Mouse (Mus musculus): ENCODE results near the gene Rtn4r. TPM values are rescaled to one million over a fixed set of nuclear protein-coding genes. Genes with fewer than 3 reads are reported as not detected.

Gene Rtn4r
- polyA plus RNA-seq, 1 experiment from 2014 or later: 0.72 TPM

DNA sequence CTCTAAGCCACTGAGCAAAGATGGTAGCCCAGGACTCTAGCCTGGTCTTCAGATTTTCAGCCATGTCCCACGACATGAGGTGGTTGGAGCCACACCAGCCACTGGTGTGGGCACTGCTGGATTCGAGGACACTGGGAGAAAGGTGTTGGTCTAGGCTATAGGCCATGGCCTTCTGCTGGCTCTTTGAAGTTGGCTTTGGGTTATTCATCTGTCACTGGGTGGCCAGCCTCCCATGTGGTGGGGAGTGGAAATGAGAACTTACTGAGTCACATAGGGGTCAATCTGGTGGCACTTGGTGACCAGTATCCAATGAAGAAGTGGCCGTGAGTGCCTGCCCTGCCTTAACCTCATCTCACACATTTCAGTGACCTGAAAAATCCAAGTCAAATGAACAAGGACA, 1.2 kb upstream of the Rtn4r start:
- no peak overlapping the region for H3K9ac ChIP-seq
- no peaks in the 10 kb centered on the region for H3K9me3 ChIP-seq
- no peak overlapping the region for H3K4me2 ChIP-seq
- 72% methylated on average over 3 of the region's 3 CpGs for WGBS
- H3K4me3 ChIP-seq: no peak overlapping the region
- H3K36me3 ChIP-seq: no peaks in the 10 kb centered on the region
- H3K4me1 ChIP-seq: peaks cover 20% of the 10 kb centered on the region
- H3K27ac ChIP-seq (replicated peaks): no peak overlapping the region
- H3K27me3 ChIP-seq (replicated peaks): peaks cover 81% of the 10 kb centered on the region
- no peak for ATAC-seq (ENCODE audit: extremely low read depth, insufficient number of reproducible peaks, low FRiP score, low TSS enrichment)

DNA sequence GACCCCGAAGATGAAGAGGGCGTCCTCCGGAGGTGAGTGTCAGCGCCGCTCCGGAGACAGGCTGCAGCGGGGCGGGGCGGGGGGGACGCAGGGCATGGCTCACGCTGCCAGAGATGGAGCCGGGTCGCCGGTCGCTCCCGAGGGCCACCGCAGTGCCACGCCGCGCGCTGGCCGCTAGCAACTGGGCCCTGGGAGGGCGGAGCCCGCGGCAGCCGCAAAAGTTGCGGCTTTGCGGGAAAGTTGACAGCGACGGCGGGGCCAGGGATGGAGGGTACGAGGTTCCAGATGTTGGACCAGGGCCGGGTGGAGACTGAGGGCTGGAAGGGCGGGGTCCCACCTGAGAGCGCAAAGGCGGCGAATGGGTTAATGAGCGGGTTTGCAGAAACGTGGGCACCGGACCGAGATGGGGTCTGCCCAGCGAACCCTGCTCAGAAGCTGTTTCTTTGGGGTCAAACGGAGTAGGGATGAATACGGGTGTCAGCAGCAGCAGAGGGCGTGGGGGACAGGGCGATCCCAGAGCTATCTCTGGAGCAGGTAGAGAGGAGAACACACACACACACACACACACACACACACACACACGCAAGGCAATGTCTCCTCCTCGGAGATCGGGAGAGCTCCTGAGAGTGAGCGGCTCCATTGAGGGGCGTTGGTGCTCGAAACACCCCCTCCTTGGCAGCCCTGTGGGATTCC, 575 bp downstream of the Rtn4r start:
- no peaks in the 10 kb centered on the region for H3K9me3 ChIP-seq
- peak overlapping the region; percentile 79 for H3K9ac ChIP-seq
- WGBS: 3% methylated on average over 52 of the region's 52 CpGs
- peak overlapping the region; percentile 97 for H3K4me2 ChIP-seq
- no peak overlapping the region for H3K27ac ChIP-seq (replicated peaks)
- no peak for ATAC-seq (ENCODE audit: extremely low read depth, insufficient number of reproducible peaks, low FRiP score, low TSS enrichment)
- H3K27me3 ChIP-seq (replicated peaks): peaks cover 93% of the 10 kb centered on the region
- H3K4me3 ChIP-seq: peak overlapping the region; percentile 76
- peaks cover 23% of the 10 kb centered on the region for H3K4me1 ChIP-seq
- no peaks in the 10 kb centered on the region for H3K36me3 ChIP-seq

DNA sequence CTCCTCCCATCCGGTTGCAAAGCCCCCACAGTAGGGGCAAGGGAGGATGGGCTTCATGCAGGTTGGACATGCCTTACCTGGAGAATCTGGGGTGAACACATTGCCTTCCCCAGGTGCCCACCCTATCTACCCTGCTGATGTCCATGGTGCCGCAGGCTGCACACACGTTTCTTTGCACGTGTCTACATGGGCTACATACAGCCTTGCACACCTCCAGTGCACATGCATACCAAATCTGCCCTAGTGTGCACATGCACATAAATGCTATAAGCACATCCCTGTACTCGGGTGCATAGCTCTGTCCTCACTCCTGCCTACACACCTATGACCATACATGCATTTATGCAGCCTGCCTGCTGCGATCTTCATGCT, 1.1 kb downstream of the Rtn4r start:
- peak overlapping the region; percentile 76 for H3K4me3 ChIP-seq
- ATAC-seq (ENCODE audit: extremely low read depth, insufficient number of reproducible peaks, low FRiP score, low TSS enrichment): no peak
- H3K27ac ChIP-seq (replicated peaks): no peak overlapping the region
- H3K9me3 ChIP-seq: no peaks in the 10 kb centered on the region
- H3K4me1 ChIP-seq: peaks cover 24% of the 10 kb centered on the region
- no peak overlapping the region for H3K9ac ChIP-seq
- peak overlapping the region; percentile 97; the same call in 1 of the 2 replicates for H3K4me2 ChIP-seq
- H3K27me3 ChIP-seq (replicated peaks): peaks cover 93% of the 10 kb centered on the region
- 59% methylated on average over 6 of the region's 6 CpGs for WGBS
- H3K36me3 ChIP-seq: no peaks in the 10 kb centered on the region

DNA sequence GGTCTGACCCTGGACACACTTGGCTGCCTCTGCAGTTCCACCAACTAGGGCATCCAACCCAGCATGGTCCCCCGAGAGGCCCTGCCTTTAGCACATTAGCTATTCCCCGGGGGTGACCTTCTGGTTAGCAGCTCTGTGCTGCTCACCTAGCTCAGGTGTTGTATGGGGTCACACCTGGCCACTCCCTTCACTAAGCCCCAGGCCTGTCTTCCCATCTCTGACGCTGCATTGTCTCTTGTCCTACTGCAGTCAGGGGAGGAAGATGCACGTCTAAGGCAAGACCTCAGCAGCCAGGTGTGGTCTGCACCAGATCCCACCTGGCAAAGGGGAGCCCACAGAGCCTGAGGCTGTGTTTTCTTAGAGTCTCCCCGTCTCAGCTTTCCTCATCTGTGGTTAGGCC, 2.0 kb downstream of the Rtn4r start:
- Histone ChIP-seq H3K9ac (no peak overlapping the region), H3K4me3 (no peak overlapping the region), H3K27me3 (replicated peaks) (peaks cover 94% of the 10 kb centered on the region), H3K4me1 (peaks cover 24% of the 10 kb centered on the region), H3K36me3 (no peaks in the 10 kb centered on the region), H3K27ac (replicated peaks) (no peak overlapping the region), H3K9me3 (no peaks in the 10 kb centered on the region), H3K4me2 (no peak overlapping the region)
- no peak for ATAC-seq (ENCODE audit: extremely low read depth, insufficient number of reproducible peaks, low FRiP score, low TSS enrichment)
- WGBS: 51% methylated on average over 5 of the region's 5 CpGs

DNA sequence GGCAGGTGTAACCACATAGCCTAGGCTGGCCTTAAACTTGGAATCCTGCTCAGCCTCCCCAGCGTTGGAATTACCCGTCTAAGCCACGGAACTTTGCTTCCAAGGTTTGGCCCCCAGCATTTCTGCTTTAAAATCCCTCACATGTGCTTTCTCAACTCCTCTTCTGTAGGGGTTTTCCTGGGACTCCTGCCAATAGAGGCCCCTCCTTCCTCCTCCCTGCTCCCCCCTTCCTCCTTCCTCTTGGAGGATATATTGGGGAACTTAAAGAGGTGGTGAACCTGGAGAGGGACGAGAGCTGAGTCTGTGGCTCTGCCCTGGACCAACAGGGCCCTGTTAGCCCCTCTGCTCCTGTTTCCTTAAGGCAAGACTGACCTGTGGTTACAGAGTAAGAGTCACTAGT, 2.8 kb downstream of the Rtn4r start:
- ATAC-seq (ENCODE audit: extremely low read depth, insufficient number of reproducible peaks, low FRiP score, low TSS enrichment): no peak
- no peak overlapping the region for H3K27ac ChIP-seq (replicated peaks)
- H3K9me3 ChIP-seq: no peaks in the 10 kb centered on the region
- peaks cover 93% of the 10 kb centered on the region for H3K27me3 ChIP-seq (replicated peaks)
- H3K4me2 ChIP-seq: no peak overlapping the region
- no peaks in the 10 kb centered on the region for H3K36me3 ChIP-seq
- peaks cover 31% of the 10 kb centered on the region for H3K4me1 ChIP-seq
- H3K9ac ChIP-seq: no peak overlapping the region
- no peak overlapping the region for H3K4me3 ChIP-seq
- 42% methylated on average over 4 of the region's 4 CpGs for WGBS

DNA sequence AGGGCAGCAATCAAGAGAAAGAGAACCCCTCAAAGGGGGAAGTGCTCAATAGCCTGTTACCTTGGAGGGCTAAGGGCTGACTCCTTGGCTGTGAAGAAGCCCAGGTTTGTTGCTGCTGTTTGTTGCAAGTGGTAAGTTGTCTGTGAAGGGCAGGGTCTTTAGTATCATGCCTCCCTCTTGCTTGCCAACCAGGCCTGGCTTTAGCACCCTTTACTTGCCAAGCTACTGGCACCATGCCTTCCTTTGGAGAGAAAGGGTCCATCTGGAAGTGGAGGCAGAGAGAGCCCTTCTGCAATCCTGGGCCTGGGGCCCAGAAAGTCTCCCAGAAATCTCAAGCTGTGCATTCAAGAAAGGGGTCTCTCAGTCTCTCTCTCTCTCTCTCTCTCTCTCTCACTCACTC, 3.3 kb downstream of the Rtn4r start:
- H3K4me3 ChIP-seq: no peak overlapping the region
- H3K27me3 ChIP-seq (replicated peaks): peaks cover 93% of the 10 kb centered on the region
- no peak overlapping the region for H3K4me2 ChIP-seq
- no peak overlapping the region for H3K27ac ChIP-seq (replicated peaks)
- ATAC-seq (ENCODE audit: extremely low read depth, insufficient number of reproducible peaks, low FRiP score, low TSS enrichment): no peak
- H3K4me1 ChIP-seq: peaks cover 32% of the 10 kb centered on the region
- H3K9ac ChIP-seq: no peak overlapping the region
- no peaks in the 10 kb centered on the region for H3K36me3 ChIP-seq
- no peaks in the 10 kb centered on the region for H3K9me3 ChIP-seq

DNA sequence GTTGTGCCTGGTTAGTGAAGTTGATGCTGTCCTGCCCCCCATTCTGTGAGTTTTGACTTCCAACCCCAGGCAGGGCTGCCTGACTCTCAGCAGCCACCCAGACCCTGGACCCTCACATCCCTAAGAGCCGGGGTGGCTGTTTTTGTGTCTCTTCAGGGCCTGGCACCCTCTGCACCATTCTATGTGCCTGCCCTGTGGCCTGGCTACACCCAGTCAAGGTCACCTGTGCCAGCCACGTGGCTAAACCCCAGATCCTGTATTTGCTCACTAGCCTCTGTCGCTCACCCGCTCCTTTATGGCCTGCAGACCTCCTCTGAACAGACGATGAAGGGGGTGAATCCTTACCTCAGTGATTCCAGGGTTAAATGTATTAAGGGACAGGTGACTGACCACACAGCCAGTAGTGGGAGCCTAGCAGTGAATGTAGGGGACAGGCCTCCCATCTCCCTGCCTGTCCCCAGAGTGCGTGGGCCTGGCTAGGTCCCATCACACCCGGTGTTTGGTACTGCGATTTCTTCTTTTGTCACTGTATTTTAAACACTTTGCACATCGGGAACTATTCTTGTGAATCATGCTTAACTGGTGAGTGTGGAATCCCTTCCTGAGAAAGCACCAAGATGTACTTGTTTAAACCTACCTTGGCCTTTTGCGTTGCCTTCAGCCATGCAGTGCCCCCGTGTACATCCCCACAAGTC, 4.0 kb downstream of the Rtn4r start:
- H3K36me3 ChIP-seq: no peaks in the 10 kb centered on the region
- no peak overlapping the region for H3K9ac ChIP-seq
- H3K9me3 ChIP-seq: no peaks in the 10 kb centered on the region
- WGBS: 76% methylated on average over 11 of the region's 11 CpGs
- H3K4me2 ChIP-seq: no peak overlapping the region
- peaks cover 32% of the 10 kb centered on the region for H3K4me1 ChIP-seq
- H3K27ac ChIP-seq (replicated peaks): no peak overlapping the region
- peaks cover 90% of the 10 kb centered on the region for H3K27me3 ChIP-seq (replicated peaks)
- no peak for ATAC-seq (ENCODE audit: extremely low read depth, insufficient number of reproducible peaks, low FRiP score, low TSS enrichment)
- H3K4me3 ChIP-seq: no peak overlapping the region

DNA sequence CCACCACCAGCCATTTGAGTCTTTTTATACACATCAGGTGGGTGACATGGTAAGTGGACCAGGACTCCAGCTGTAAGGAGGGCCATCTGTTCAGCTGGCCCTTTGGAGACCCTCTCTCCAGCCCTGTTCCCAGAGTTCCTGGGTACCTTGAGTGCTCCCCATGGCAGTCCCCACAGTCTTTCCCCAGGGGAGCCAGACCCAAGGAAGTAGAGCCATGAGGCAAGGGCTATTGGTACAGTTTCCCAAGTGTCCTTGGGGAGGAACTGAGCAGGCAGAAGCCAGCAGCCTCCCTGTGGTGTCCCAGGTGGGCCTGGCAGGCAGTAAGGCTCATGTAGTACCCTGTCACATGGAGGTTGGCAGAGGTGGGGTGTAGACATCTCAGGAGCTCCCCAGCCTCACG, 4.6 kb downstream of the Rtn4r start:
- Histone ChIP-seq H3K36me3 (no peaks in the 10 kb centered on the region), H3K4me1 (peaks cover 27% of the 10 kb centered on the region), H3K9me3 (no peaks in the 10 kb centered on the region), H3K27ac (replicated peaks) (no peak overlapping the region), H3K9ac (no peak overlapping the region), H3K27me3 (replicated peaks) (peaks cover 88% of the 10 kb centered on the region), H3K4me3 (no peak overlapping the region), H3K4me2 (no peak overlapping the region)
- no peak for ATAC-seq (ENCODE audit: extremely low read depth, insufficient number of reproducible peaks, low FRiP score, low TSS enrichment)
- WGBS: 64% methylated on average over 1 of the region's 1 CpGs

DNA sequence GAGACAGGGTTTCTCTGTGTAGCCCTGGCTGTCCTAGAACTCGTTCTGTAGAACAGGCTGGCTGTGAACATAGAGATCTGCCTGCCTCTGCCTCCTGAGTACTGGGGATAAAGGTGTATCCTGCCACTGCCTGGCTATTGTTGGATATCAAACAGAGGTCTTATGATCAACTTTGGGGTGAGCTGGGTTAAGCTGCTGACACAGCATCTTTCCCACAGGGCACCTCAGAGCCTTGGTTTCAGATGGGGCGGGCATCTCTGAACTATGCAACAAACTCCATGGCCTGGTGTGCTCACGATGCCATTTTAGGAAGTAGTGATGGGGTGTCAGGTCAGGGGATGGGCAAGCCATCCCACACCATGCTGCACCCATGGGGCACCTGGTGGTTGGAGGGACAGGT, 5.1 kb downstream of the Rtn4r start:
- ATAC-seq (ENCODE audit: extremely low read depth, insufficient number of reproducible peaks, low FRiP score, low TSS enrichment): no peak
- Histone ChIP-seq H3K36me3 (no peaks in the 10 kb centered on the region), H3K4me3 (no peak overlapping the region), H3K27me3 (replicated peaks) (peaks cover 86% of the 10 kb centered on the region), H3K9me3 (no peaks in the 10 kb centered on the region), H3K9ac (no peak overlapping the region), H3K4me2 (no peak overlapping the region), H3K4me1 (peaks cover 25% of the 10 kb centered on the region), H3K27ac (replicated peaks) (no peak overlapping the region)
- WGBS: 73% methylated on average over 3 of the region's 3 CpGs

DNA sequence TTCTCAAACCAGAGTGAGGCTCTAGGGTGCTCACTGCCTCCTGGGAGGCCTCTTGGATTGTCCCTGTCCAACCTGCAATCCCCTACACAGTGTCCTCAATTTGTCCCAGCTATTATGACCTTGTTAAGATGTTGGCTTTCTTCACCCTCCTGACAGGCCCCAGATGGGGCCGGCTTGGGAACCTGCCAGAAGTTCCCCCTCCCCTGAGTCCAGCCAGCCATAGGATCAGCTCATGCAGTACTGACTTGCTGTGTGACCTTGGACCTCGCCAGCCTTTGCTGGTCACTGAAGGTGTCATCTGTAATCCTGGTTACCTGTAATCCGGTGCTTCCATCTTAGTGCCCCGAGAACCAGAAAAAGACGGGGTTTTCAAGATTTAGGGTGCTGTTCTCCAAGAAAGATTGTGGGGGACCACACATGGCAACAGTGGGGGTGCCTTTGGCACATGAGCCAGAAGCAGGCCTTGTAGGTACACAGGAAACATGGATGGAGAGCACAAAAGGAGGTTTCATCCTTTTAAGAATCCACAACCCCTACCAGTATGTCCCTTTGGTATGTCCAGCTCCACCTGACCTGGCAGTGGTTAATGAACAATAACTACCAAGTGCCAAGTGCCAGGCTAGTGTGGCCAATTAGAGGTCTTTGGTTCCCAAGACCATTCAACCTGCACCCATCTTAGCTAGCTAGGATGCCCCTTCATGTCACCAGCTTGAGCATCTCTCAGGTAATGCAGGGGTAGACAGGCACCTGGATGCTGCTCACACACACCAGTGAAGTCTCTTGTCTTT, 5.9 kb downstream of the Rtn4r start:
- H3K36me3 ChIP-seq: no peaks in the 10 kb centered on the region
- peaks cover 19% of the 10 kb centered on the region for H3K4me1 ChIP-seq
- no peak overlapping the region for H3K4me2 ChIP-seq
- H3K9me3 ChIP-seq: no peaks in the 10 kb centered on the region
- H3K4me3 ChIP-seq: no peak overlapping the region
- WGBS: 74% methylated on average over 5 of the region's 5 CpGs
- no peak overlapping the region for H3K9ac ChIP-seq
- ATAC-seq (ENCODE audit: extremely low read depth, insufficient number of reproducible peaks, low FRiP score, low TSS enrichment): no peak
- no peak overlapping the region for H3K27ac ChIP-seq (replicated peaks)
- peaks cover 83% of the 10 kb centered on the region for H3K27me3 ChIP-seq (replicated peaks)

DNA sequence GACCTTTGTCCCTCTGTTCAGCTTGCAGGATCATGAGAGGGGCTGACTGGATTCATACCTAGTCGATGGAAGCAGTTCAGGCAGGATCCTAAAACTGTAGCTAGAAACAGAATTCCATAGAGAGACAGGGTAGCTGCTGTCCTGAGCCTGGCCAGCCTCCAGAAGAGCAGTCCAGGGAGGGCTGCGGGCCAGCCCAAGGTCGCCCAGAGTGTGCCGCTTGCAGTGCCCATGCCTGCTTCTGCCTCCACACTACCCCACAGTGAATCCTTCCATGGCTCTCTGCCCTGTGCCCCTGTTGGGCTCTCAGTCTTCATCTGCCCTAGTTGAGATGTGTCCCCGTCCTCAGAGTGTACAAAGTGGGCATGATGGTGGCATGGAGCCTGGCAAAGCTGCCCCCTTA, 7.8 kb downstream of the Rtn4r start:
- no peak for ATAC-seq (ENCODE audit: extremely low read depth, insufficient number of reproducible peaks, low FRiP score, low TSS enrichment)
- Histone ChIP-seq H3K9me3 (no peaks in the 10 kb centered on the region), H3K9ac (peak overlapping the region; percentile 16; the same call in 1 of the 2 replicates), H3K27ac (replicated peaks) (no peak overlapping the region), H3K27me3 (replicated peaks) (peaks cover 74% of the 10 kb centered on the region), H3K36me3 (no peaks in the 10 kb centered on the region), H3K4me3 (no peak overlapping the region), H3K4me1 (peaks cover 16% of the 10 kb centered on the region), H3K4me2 (no peak overlapping the region)
- WGBS: 64% methylated on average over 5 of the region's 5 CpGs

All from heart, embryonic 13.5 days (tissue).